Mouse (Mus musculus): ENCODE data around the gene A1bg. TPM values are rescaled to one million over a fixed set of nuclear protein-coding genes. Genes with fewer than 3 reads are reported as not detected.

A1bg gene
- polyA plus RNA-seq (2015; fragmentation: Nextera tagmentation; extraction: Ambion mirVana) = not detected in 2 replicates

- Histone ChIP-seq H3K4me2 (replicated peaks; ENCODE audit: low read depth, low read length) (no peak within 1 kb of the TSS), H3K9me3 (ENCODE audit: low read length) (no peaks in the 10 kb centered on the region), H3K36me3 (ENCODE audit: insufficient read depth, low read length) (no peaks in the 10 kb centered on the region), H3K9ac (replicated peaks; ENCODE audit: low read depth) (no peak within 1 kb of the TSS), H3K27me3 (replicated peaks; ENCODE audit: insufficient read depth, low read length) (no peaks in the 10 kb centered on the region), H3K4me1 (ENCODE audit: insufficient read depth, low read depth, low read length) (no peaks in the 10 kb centered on the region), H3K27ac (ENCODE audit: low read length) (no peak within 1 kb of the TSS), H3K4me3 (ENCODE audit: low read depth, low read length) (no peak within 1 kb of the TSS)
- DNase-seq (ENCODE audit: low spot score) = no peak
- no peak for ATAC-seq
- no peak for TF ChIP-seq CTCF (IDR thresholded peaks at IDR 0.05)
- no peak for TF ChIP-seq EP300 (IDR thresholded peaks at IDR 0.05)
These were observed at the start of gene A1bg for GRCm38 (mm10) chr15:60922912-60923311. Gene A1bg, minus strand, starts transcription at chr15:60923012.

GRCm38 (mm10) chr15:60968549-60968861 is 45.7 kb upstream of the A1bg start:
- 54% methylated on average over 1 of the region's 1 CpGs for WGBS
- no peak for DNase-seq (ENCODE audit: low spot score)
- H3K9ac ChIP-seq (replicated peaks; ENCODE audit: low read depth) = no peak overlapping the region

GRCm38 (mm10) chr15:60967841-60968548 is 45.2 kb upstream of the A1bg start:
- no peak overlapping the region for H3K4me3 ChIP-seq (ENCODE audit: low read depth, low read length)
- DNase-seq (ENCODE audit: low spot score) = no peak
- ATAC-seq = no peak
- H3K27ac ChIP-seq (ENCODE audit: low read length) = no peak overlapping the region
- H3K9ac ChIP-seq (replicated peaks; ENCODE audit: low read depth) = no peak overlapping the region
- no peaks in the 10 kb centered on the region for H3K9me3 ChIP-seq (ENCODE audit: low read length)
- WGBS = 74% methylated on average over 9 of the region's 9 CpGs
- no peaks in the 10 kb centered on the region for H3K4me1 ChIP-seq (ENCODE audit: insufficient read depth, low read depth, low read length)
- TF ChIP-seq CTCF (IDR thresholded peaks at IDR 0.05) (no peak), EP300 (IDR thresholded peaks at IDR 0.05) (no peak)
- H3K27me3 ChIP-seq (replicated peaks; ENCODE audit: insufficient read depth, low read length) = no peaks in the 10 kb centered on the region
- no peaks in the 10 kb centered on the region for H3K36me3 ChIP-seq (ENCODE audit: insufficient read depth, low read length)
- no peak overlapping the region for H3K4me2 ChIP-seq (replicated peaks; ENCODE audit: low read depth, low read length)

More at GRCm38 (mm10) chr15:60968549-60968861, 45.7 kb upstream of the A1bg start:
- no peaks in the 10 kb centered on the region for H3K4me1 ChIP-seq (ENCODE audit: insufficient read depth, low read depth, low read length)
- H3K27ac ChIP-seq (ENCODE audit: low read length) = no peak overlapping the region
- TF ChIP-seq CTCF (IDR thresholded peaks at IDR 0.05) (no peak), EP300 (IDR thresholded peaks at IDR 0.05) (no peak)
- H3K4me2 ChIP-seq (replicated peaks; ENCODE audit: low read depth, low read length) = no peak overlapping the region
- no peaks in the 10 kb centered on the region for H3K9me3 ChIP-seq (ENCODE audit: low read length)
- no peaks in the 10 kb centered on the region for H3K36me3 ChIP-seq (ENCODE audit: insufficient read depth, low read length)
- H3K4me3 ChIP-seq (ENCODE audit: low read depth, low read length) = no peak overlapping the region
- no peak for ATAC-seq
- H3K27me3 ChIP-seq (replicated peaks; ENCODE audit: insufficient read depth, low read length) = no peaks in the 10 kb centered on the region

GRCm38 (mm10) chr15:60925686-60926085 is 2.9 kb upstream of the A1bg start:
- Histone ChIP-seq H3K9ac (replicated peaks; ENCODE audit: low read depth) (no peak overlapping the region), H3K36me3 (ENCODE audit: insufficient read depth, low read length) (no peaks in the 10 kb centered on the region), H3K27me3 (replicated peaks; ENCODE audit: insufficient read depth, low read length) (no peaks in the 10 kb centered on the region), H3K4me1 (ENCODE audit: insufficient read depth, low read depth, low read length) (no peaks in the 10 kb centered on the region), H3K4me2 (replicated peaks; ENCODE audit: low read depth, low read length) (no peak overlapping the region), H3K27ac (ENCODE audit: low read length) (no peak overlapping the region), H3K9me3 (ENCODE audit: low read length) (no peaks in the 10 kb centered on the region), H3K4me3 (ENCODE audit: low read depth, low read length) (no peak overlapping the region)
- WGBS = 13% methylated on average over 4 of the region's 4 CpGs
- DNase-seq (ENCODE audit: low spot score) = no peak
- TF ChIP-seq EP300 (IDR thresholded peaks at IDR 0.05) (no peak), CTCF (IDR thresholded peaks at IDR 0.05) (no peak)
- no peak for ATAC-seq

- H3K4me1 ChIP-seq (ENCODE audit: insufficient read depth, low read depth, low read length) = no peaks in the 10 kb centered on the region
- H3K4me2 ChIP-seq (replicated peaks; ENCODE audit: low read depth, low read length) = no peak overlapping the region
- H3K9ac ChIP-seq (replicated peaks; ENCODE audit: low read depth) = no peak overlapping the region
- WGBS = 66% methylated on average over 6 of the region's 6 CpGs
- no peaks in the 10 kb centered on the region for H3K27me3 ChIP-seq (replicated peaks; ENCODE audit: insufficient read depth, low read length)
- H3K36me3 ChIP-seq (ENCODE audit: insufficient read depth, low read length) = no peaks in the 10 kb centered on the region
- H3K27ac ChIP-seq (ENCODE audit: low read length) = no peak overlapping the region
- ATAC-seq = no peak
- no peaks in the 10 kb centered on the region for H3K9me3 ChIP-seq (ENCODE audit: low read length)
- no peak for DNase-seq (ENCODE audit: low spot score)
- TF ChIP-seq EP300 (IDR thresholded peaks at IDR 0.05) (no peak), CTCF (IDR thresholded peaks at IDR 0.05) (no peak)
- no peak overlapping the region for H3K4me3 ChIP-seq (ENCODE audit: low read depth, low read length)
These were observed 18.8 kb downstream of the A1bg start for GRCm38 (mm10) chr15:60903763-60904697.

- TF ChIP-seq EP300 (IDR thresholded peaks at IDR 0.05) (no peak), CTCF (IDR thresholded peaks at IDR 0.05) (no peak)
- Histone ChIP-seq H3K4me3 (ENCODE audit: low read depth, low read length) (no peak overlapping the region), H3K27ac (ENCODE audit: low read length) (no peak overlapping the region), H3K9ac (replicated peaks; ENCODE audit: low read depth) (no peak overlapping the region), H3K4me1 (ENCODE audit: insufficient read depth, low read depth, low read length) (no peaks in the 10 kb centered on the region), H3K9me3 (ENCODE audit: low read length) (no peaks in the 10 kb centered on the region), H3K4me2 (replicated peaks; ENCODE audit: low read depth, low read length) (no peak overlapping the region), H3K27me3 (replicated peaks; ENCODE audit: insufficient read depth, low read length) (no peaks in the 10 kb centered on the region), H3K36me3 (ENCODE audit: insufficient read depth, low read length) (no peaks in the 10 kb centered on the region)
- WGBS = 76% methylated on average over 6 of the region's 6 CpGs
- ATAC-seq (no peak), DNase-seq (ENCODE audit: low spot score) (no peak)
These were observed 24.4 kb downstream of the A1bg start for GRCm38 (mm10) chr15:60898187-60898965.
